Mouse (Mus musculus): ENCODE data around the gene Tdrkh. TPM values are rescaled to one million over a fixed set of nuclear protein-coding genes. Genes with fewer than 3 reads are reported as not detected.

Tdrkh gene
- total and polyA plus RNA-seq, 3 experiments = 0.22 TPM; not detected in 2

GRCm38 (mm10) chr3:94393049-94393448 is 20.0 kb upstream of the Tdrkh start:
- Histone ChIP-seq H3K4me3 (ENCODE audit: low read depth, low read length) (no peak overlapping the region), H3K9me3 (replicated peaks) (no peaks in the 10 kb centered on the region), H3K36me3 (replicated peaks) (no peaks in the 10 kb centered on the region), H3K4me1 (ENCODE audit: insufficient read depth, low read depth, low read length) (peaks cover under 1% of the 10 kb centered on the region; the same call in 1 of the 2 replicates), H3K27me3 (ENCODE audit: insufficient read depth, low read length) (peaks cover 26% of the 10 kb centered on the region)
- TF ChIP-seq TAL1 (conservative IDR thresholded peaks at IDR 0.05; ENCODE audit: low read depth, low read length) (no peak), GATA1 (IDR thresholded peaks at IDR 0.05; ENCODE audit: borderline replicate concordance, low read length) (no peak), POLR2AphosphoS5 (IDR thresholded peaks at IDR 0.05; ENCODE audit: insufficient replicate concordance, low read depth, low read length) (no peak), CTCF (IDR thresholded peaks at IDR 0.05; ENCODE audit: low read depth, low read length) (no peak)
- DNase-seq (ENCODE audit: low spot score) (no peak), ATAC-seq (ENCODE audit: extremely low read depth, insufficient number of reproducible peaks, low FRiP score, poor library complexity, severe bottlenecking) (no peak)

- H3K27me3 ChIP-seq (ENCODE audit: insufficient read depth, low read length) = peaks cover 21% of the 10 kb centered on the region
- no peak for ATAC-seq (ENCODE audit: extremely low read depth, insufficient number of reproducible peaks, low FRiP score, poor library complexity, severe bottlenecking)
- TF ChIP-seq CTCF (IDR thresholded peaks at IDR 0.05; ENCODE audit: low read depth, low read length) = no peak
- no peak for TF ChIP-seq GATA1 (IDR thresholded peaks at IDR 0.05; ENCODE audit: borderline replicate concordance, low read length)
- TF ChIP-seq POLR2AphosphoS5 (IDR thresholded peaks at IDR 0.05; ENCODE audit: insufficient replicate concordance, low read depth, low read length) = no peak
- TF ChIP-seq GATA2 (IDR thresholded peaks at IDR 0.05; ENCODE audit: borderline replicate concordance, low read depth, low read length) = no peak
- no peak for TF ChIP-seq TAL1 (conservative IDR thresholded peaks at IDR 0.05; ENCODE audit: low read depth, low read length)
Measured at GRCm38 (mm10) chr3:94396336-94396735, 16.7 kb upstream of the Tdrkh start.

DNA sequence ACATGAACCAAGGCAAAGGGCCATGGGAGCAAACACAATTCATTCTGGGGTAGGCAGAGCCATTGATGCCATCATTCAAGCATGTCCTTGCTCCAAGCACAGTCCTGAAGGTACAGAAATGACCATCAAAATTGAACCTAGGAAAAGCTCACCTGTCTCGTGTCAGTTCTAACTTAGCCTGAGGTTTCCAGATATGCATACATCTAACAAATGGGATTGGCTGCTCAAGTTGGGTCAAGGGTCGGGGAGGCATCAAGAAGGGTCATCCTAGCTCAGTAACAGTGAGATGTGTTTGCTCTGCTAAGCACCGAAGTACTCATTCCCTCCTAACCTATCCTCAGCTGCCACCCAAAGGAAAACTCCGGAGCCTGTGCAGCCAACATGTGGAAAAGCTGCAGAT is 16.2 kb upstream of the Tdrkh start:
- TF ChIP-seq GATA2 (IDR thresholded peaks at IDR 0.05; ENCODE audit: borderline replicate concordance, low read depth, low read length) (no peak), POLR2AphosphoS5 (IDR thresholded peaks at IDR 0.05; ENCODE audit: insufficient replicate concordance, low read depth, low read length) (no peak), CTCF (IDR thresholded peaks at IDR 0.05; ENCODE audit: low read depth, low read length) (no peak), GATA1 (IDR thresholded peaks at IDR 0.05; ENCODE audit: borderline replicate concordance, low read length) (no peak), TAL1 (conservative IDR thresholded peaks at IDR 0.05; ENCODE audit: low read depth, low read length) (no peak)
- Histone ChIP-seq H3K4me1 (ENCODE audit: insufficient read depth, low read depth, low read length) (no peaks in the 10 kb centered on the region), H3K36me3 (replicated peaks) (no peaks in the 10 kb centered on the region), H3K4me3 (ENCODE audit: low read depth, low read length) (no peak overlapping the region), H3K9me3 (replicated peaks) (no peaks in the 10 kb centered on the region), H3K27me3 (ENCODE audit: insufficient read depth, low read length) (peaks cover 24% of the 10 kb centered on the region)
- ATAC-seq (ENCODE audit: extremely low read depth, insufficient number of reproducible peaks, low FRiP score, poor library complexity, severe bottlenecking) (no peak), DNase-seq (ENCODE audit: low spot score) (no peak)

More at GRCm38 (mm10) chr3:94396336-94396735, 16.7 kb upstream of the Tdrkh start:
- Histone ChIP-seq H3K4me1 (ENCODE audit: insufficient read depth, low read depth, low read length) (no peaks in the 10 kb centered on the region), H3K9me3 (replicated peaks) (no peaks in the 10 kb centered on the region), H3K36me3 (replicated peaks) (no peaks in the 10 kb centered on the region), H3K4me3 (ENCODE audit: low read depth, low read length) (no peak overlapping the region)
- DNase-seq (ENCODE audit: low spot score) = no peak

- H3K4me1 ChIP-seq (ENCODE audit: insufficient read depth, low read depth, low read length) = no peaks in the 10 kb centered on the region
- no peak for TF ChIP-seq GATA1 (IDR thresholded peaks at IDR 0.05; ENCODE audit: borderline replicate concordance, low read length)
- TF ChIP-seq TAL1 (conservative IDR thresholded peaks at IDR 0.05; ENCODE audit: low read depth, low read length) = no peak
- no peak for TF ChIP-seq CTCF (IDR thresholded peaks at IDR 0.05; ENCODE audit: low read depth, low read length)
- no peak for TF ChIP-seq GATA2 (IDR thresholded peaks at IDR 0.05; ENCODE audit: borderline replicate concordance, low read depth, low read length)
- TF ChIP-seq POLR2AphosphoS5 (IDR thresholded peaks at IDR 0.05; ENCODE audit: insufficient replicate concordance, low read depth, low read length) = no peak
- H3K27me3 ChIP-seq (ENCODE audit: insufficient read depth, low read length) = peaks cover 27% of the 10 kb centered on the region
- DNase-seq (ENCODE audit: low spot score) (no peak), ATAC-seq (ENCODE audit: extremely low read depth, insufficient number of reproducible peaks, low FRiP score, poor library complexity, severe bottlenecking) (no peak)
- no peaks in the 10 kb centered on the region for H3K36me3 ChIP-seq (replicated peaks)
- no peak within 1 kb of the TSS for H3K4me3 ChIP-seq (ENCODE audit: low read depth, low read length)
- H3K9me3 ChIP-seq (replicated peaks) = no peaks in the 10 kb centered on the region
Measured at GRCm38 (mm10) chr3:94398217-94398616, 14.9 kb upstream of the Tdrkh start, which contains the start of gene Lingo4. Gene Lingo4, plus strand, starts transcription at chr3:94398517.

DNA sequence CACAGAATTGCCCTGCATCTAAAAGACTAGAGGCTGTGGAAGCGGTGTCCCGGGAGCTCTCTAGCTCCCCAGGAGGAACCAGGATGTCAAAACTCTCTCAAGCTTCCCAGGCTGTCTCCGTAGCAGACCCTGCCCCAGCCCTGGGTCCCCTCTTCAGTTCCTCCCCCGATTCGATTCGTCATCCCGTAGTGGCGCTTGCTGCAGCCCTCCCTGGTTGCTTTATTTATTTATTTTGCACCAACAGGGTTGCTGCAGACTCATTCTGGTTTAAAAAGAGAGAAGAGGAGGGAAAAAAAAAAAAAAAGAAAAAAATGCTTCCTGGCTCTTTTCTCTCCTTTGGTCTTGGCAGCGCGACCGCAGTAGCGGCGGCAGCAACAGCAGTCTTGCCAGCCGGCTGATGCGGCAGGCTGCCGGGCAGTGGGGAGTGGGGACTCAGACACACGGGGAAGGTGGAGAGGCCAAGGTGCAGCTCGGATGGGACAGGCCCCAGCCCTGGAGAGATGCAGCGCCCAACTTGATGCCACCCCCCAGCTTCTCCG is 14.1 kb upstream of the Tdrkh start:
- Histone ChIP-seq H3K4me3 (ENCODE audit: low read depth, low read length) (no peak overlapping the region), H3K27me3 (ENCODE audit: insufficient read depth, low read length) (peaks cover 29% of the 10 kb centered on the region)
- no peak for DNase-seq (ENCODE audit: low spot score)

GRCm38 (mm10) chr3:94399663-94400310 is 13.3 kb upstream of the Tdrkh start:
- Histone ChIP-seq H3K27me3 (ENCODE audit: insufficient read depth, low read length) (peaks cover 34% of the 10 kb centered on the region), H3K36me3 (replicated peaks) (no peaks in the 10 kb centered on the region), H3K4me3 (ENCODE audit: low read depth, low read length) (no peak overlapping the region), H3K4me1 (ENCODE audit: insufficient read depth, low read depth, low read length) (no peaks in the 10 kb centered on the region), H3K9me3 (replicated peaks) (no peaks in the 10 kb centered on the region)
- no peak for TF ChIP-seq POLR2AphosphoS5 (IDR thresholded peaks at IDR 0.05; ENCODE audit: insufficient replicate concordance, low read depth, low read length)
- TF ChIP-seq TAL1 (conservative IDR thresholded peaks at IDR 0.05; ENCODE audit: low read depth, low read length) = no peak
- no peak for DNase-seq (ENCODE audit: low spot score)
- no peak for ATAC-seq (ENCODE audit: extremely low read depth, insufficient number of reproducible peaks, low FRiP score, poor library complexity, severe bottlenecking)

More for the DNA sequence above, 14.1 kb upstream of the Tdrkh start:
- Histone ChIP-seq H3K4me1 (ENCODE audit: insufficient read depth, low read depth, low read length) (no peaks in the 10 kb centered on the region), H3K9me3 (replicated peaks) (no peaks in the 10 kb centered on the region), H3K36me3 (replicated peaks) (no peaks in the 10 kb centered on the region)
- ATAC-seq (ENCODE audit: extremely low read depth, insufficient number of reproducible peaks, low FRiP score, poor library complexity, severe bottlenecking) = no peak
- no peak for TF ChIP-seq TAL1 (conservative IDR thresholded peaks at IDR 0.05; ENCODE audit: low read depth, low read length)
- no peak for TF ChIP-seq GATA1 (IDR thresholded peaks at IDR 0.05; ENCODE audit: borderline replicate concordance, low read length)
- TF ChIP-seq GATA2 (IDR thresholded peaks at IDR 0.05; ENCODE audit: borderline replicate concordance, low read depth, low read length) = no peak
- no peak for TF ChIP-seq CTCF (IDR thresholded peaks at IDR 0.05; ENCODE audit: low read depth, low read length)
- TF ChIP-seq POLR2AphosphoS5 (IDR thresholded peaks at IDR 0.05; ENCODE audit: insufficient replicate concordance, low read depth, low read length) = no peak
